Mouse (Mus musculus): ENCODE results near the gene Ptbp2.

Gene Ptbp2

GRCm38 (mm10) chr3:119684741-119685140 is 99.5 kb downstream of the Ptbp2 start:
- no peak for DNase-seq (ENCODE audit: low read depth, low spot score)

Data from forelimb bud, embryonic 11.5 days (tissue).